Mouse (Mus musculus) heart, adult 18-20 months (tissue): ENCODE measurements around the gene Fam126a. TPM values are rescaled to one million over a fixed set of nuclear protein-coding genes. Genes with fewer than 3 reads are reported as not detected.
A peak's percentile ranks its signal among the peaks of the same experiment; 100 is the strongest.

Experiments used
- DNase-seq, 2 experiments: peaks; one replicate each; pipeline ENCODE4 v3.0.0; 2021 to 2022; ENCODE audit warnings: mixed read lengths in 1 of 2
- total RNA-seq, 2 experiments: library from RNA; stranded (reverse); gene quantifications; 2 replicates each; pipeline ENCODE4 v1.2.3; 2021

Gene Fam126a
- total RNA-seq, 2 experiments from 2014 or later = 37.3 to 42.2 TPM

DNA sequence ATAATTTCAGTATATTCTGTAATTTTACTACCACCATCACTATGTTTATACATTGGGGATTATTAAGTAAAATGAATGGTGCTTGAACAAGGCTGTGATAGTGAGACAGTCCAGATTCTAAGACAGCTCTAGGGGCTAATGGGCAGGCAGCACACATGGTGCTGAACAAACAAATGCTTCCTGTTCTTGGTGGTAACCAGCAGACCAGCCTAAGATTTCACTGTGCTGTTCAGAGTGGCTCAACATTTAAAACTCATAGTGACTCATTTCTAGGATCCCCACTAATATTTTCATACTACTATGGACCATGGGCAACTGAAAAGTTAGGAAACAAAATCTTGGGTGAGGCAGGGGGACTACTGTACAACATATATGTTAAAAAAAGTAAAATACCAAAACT lies 10.1 kb upstream of the Fam126a start:
- no peak for DNase-seq

DNA sequence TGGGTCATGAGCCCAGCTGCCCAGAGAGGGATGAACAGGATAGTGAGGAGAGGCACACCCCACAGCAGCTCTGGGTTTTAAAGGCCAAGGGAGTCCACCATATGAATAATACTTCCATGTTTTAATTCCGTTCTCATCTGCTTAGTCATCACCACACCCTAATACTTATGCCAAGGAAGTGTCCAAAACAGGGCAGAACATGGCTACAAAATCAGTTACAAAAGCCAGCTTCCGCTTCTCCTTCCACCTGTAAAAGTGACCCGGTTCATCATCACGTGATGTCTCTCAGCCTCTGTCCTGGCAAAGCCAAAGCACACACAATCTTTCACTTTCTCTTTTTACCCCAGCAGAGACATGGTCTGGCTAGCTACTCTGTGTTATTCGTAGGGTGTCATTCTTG lies 8.9 kb upstream of the Fam126a start:
- peak; percentile 61 to 82 for DNase-seq

DNA sequence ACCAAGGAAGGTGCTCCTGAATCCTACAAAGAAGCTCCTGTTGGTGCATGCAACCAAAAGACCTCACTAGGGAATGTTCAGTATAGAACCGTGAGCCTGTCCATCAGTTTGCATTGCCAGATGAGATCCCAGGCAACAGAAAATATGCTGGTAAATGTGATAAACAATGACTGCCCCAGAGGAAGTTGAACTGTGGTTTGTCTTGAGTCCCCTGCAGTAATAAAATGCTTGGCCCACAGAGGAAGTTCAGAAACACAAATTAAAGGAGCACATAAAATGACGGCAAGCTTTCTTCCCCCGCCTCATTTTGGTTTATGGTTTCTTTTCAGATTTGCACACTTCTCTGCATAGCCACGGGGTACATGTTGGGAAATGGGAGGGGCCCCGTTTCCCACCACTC lies 8.3 kb upstream of the Fam126a start:
- DNase-seq = no peak

DNA sequence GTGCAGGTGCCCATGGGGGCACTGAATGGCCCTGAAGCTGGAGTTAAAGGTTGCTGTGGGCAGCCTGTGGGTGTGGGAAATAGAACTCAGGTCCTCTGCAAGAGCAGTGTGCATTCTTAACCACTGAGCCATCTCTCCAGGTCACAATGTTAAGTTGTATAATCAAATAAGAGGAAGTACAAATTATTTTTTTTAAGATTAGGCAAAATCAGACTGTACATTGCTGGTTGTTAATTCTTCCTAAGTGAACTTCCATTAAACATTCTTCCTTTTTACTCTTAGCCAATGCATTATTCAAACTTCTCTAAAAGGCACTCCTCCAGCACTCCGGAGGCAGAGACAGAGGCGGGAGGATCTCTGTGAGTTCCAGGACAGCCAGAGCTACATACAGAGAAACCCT lies 7.7 kb upstream of the Fam126a start:
- DNase-seq = no peak

DNA sequence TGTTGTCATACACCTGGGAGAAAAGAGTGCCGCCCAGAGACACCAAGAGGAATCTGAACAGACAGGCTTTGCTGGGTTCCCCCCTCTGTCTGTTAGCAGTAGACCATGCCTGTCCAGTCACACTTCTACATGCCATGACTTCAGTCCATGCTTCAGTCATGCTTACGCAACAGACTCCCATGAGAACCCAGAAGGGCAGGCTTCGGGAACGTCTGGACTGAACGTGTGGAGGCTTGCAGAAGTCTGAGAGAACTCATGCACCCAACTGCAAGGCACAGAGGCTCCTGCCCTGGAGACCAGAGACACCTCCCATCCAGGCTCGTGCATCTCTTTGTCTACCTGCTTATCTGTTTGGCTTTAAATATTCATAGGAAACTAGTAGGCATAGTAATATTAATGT lies 6.2 kb upstream of the Fam126a start:
- DNase-seq = peak; percentile 47 to 53

DNA sequence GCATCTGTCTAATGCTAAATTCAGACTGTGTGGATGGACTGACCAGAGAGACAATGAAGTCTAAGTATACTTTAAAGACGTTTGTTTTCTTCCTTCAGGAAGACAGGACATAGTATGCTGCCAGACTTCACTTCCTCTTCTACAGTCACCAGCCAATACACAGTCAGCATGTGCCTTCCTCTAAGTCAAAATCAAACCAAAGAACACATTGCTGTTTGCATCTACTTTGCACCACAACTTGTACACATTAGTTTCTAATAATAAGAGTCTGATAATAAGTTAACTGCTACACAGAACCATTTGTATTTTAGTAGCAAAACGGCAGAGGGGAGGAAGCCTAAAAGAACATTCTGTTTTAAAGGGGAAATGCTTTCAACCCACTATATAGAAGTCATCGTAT lies 4.5 kb upstream of the Fam126a start:
- no peak for DNase-seq

DNA sequence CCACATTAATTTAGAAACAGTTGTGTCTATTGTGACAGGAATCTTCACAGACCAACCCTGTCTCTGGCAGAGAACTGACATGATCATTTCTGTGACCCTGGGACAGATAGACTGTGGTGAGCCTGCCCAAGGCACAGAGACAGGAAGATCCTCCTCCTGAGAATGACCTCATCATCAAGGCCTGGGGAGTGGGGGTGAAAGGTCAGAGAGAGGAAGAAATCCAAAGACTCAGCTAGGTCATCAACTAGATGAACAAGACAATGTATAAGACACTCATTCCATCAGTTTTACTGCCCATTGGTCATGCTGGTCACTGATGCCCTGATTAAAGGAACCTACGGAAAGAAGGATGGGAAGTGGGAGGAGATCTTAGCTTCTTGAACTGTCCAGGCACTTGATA lies 3.6 kb upstream of the Fam126a start:
- DNase-seq = no peak

DNA sequence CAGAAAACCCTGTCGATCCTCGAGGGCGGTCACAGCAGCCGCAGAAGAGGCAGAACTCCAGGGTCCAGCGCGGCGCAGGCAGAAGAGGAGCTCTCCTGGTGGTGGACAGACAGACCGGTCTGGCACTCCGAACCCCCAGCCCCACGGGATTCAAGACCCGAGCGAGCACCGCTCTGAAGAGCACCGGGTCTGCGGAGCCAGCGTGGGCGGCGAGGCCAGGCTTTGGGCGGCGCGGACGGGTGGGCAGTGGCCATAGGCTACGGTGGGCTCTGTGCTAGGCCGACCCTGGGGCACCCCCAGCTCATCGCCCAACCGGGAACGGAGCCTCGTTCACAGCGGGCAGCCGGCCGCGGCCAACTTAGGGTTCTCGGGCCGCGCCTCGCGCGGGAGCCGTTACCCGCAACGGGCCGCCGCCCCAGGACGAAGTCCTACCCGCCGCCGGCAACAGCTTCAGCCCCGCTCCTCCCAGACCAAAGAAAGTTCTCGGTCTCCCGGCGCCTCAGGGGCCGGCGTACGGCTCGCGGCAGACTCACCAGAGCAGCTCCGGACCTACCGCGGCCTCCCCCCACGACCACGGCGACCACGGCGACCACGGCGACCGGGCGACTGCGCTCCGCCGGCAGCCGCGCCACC lies 428 bp downstream of the Fam126a start:
- no peak for DNase-seq

DNA sequence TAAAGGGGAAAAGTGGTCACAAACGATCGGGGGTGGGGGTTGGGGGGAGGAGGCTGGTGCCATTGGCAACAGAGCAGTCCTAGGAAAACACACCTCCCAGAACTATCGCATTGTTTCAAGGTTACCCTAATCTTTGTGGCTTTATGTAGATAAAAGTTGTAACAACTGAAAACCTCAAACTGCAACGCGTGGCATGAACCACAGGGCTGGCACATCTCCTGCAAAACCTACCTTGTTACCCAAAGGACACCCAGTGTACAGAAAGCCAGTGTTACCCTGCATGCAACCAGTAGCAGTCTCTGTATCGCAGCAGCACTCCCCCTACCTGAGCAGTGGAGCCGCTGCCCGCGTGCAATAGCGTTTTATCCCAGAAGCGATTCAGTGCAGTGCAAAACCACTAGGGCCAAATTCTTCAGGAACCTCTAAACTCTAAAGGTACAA lies 1.1 kb downstream of the Fam126a start:
- DNase-seq = peak; percentile 51 to 62

DNA sequence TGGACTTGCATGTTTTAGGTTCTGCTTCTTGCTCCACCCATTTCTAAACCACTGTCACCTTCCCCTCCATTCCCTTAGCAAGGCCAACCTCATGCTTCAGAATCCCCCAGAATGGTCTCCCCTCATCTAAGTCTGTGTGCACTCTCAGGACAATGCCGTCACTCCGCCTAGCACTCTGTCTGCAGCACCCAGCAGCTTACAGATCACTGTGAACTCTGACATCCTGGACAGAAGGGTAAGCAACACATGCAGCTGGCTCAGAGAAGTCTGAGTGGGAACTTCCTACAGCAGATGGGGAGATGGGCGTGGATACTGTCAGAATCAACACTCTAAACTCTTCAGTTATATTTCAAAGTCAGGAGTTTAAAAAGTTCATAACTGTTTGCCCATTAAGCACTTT lies 5.5 kb downstream of the Fam126a start:
- no peak for DNase-seq

DNA sequence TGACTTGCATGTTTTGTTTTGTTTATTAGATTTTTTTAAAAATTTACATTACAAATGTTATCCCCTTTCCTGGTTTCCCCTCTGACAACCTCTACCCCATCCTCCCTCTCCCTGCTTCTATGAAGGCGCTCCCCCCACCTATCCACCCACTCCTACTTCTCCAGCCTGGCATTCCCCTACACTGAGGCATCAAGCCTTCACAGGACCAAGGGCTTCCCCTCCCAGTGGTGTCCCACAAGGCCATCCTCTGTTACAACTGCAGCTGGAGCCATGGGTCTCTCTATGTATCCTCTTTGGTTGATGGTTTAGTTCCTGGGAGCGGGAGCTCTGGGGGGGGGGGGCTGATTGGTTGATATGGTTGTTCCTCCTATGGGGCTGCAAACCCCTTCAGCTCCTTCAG lies 7.3 kb downstream of the Fam126a start:
- DNase-seq = no peak

DNA sequence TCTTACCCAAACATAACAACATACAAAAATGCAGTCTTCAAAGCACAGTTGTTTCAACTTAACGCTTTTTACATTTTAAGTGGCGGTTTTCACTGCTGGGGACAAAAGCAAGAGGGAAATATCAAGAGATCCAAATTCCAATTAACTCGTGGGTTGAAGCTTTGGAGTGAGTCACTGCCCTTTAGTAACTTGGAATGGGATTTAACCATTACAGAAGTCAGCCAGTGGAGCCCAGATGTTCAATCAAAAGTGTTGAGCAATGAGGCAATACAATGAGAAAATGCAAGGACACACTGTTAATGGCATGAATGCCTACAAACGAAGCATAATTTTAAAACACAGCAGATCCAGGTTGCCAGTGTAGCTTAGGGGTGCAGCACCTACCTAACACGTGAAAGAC lies 8.8 kb downstream of the Fam126a start:
- no peak for DNase-seq

DNA sequence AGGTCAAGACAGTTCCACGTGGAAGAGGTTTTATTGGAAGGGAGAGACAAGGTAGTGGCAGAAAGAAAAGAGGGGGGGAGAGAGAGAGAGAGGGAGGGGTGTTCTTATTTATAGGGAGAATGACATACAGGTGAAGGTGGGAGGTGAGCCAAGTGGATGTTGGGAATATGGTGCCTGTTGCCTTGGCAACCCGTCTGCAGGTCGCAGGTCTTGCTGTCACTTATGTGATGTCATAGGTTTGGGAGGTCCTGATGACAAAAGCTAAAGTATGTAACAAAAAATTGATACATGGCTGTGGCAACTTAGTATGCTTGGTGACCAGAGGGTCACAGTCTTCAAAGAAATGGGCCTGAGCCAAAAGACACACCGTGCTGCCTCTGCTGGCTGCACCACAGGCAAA lies 10.1 kb downstream of the Fam126a start:
- DNase-seq = no peak

DNA sequence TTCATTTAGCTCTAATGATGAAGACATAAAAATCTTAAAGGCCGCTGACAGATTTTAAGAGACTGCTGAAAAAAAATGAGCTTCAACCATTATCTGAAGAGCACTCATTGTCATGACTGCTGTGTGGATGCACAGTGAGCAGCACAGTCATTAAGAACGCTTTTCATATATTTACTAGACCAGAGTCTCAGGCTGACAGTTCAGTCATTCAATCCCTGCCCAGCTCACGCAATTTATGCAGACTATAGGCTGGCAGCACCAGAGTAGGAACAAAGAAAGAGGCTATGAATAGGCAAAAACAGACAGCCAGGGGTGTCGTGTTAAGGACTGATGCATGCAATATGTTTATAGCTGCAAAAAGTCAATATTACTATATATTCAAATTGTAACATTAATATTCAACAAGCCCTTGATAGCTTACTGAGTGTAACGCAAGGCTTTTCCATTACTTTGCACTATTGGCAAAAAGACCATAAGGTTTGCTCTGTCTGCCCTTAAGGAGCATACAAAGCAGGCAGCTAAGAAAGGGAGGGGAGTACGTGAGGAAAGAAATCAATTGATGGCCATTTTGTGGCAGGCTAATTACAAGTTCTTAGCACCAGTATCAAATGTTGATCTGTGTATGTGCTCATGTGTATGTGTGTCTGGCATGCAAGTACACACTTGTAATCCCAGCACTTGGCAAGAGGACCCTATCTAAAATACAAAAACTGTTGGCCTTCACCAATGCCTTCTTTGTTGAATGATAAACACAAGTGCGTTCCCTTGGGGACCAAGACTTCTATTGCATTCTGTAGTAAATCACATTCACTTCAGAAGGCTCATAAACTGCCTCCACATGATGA lies 10.9 kb downstream of the Fam126a start:
- DNase-seq = no peak

DNA sequence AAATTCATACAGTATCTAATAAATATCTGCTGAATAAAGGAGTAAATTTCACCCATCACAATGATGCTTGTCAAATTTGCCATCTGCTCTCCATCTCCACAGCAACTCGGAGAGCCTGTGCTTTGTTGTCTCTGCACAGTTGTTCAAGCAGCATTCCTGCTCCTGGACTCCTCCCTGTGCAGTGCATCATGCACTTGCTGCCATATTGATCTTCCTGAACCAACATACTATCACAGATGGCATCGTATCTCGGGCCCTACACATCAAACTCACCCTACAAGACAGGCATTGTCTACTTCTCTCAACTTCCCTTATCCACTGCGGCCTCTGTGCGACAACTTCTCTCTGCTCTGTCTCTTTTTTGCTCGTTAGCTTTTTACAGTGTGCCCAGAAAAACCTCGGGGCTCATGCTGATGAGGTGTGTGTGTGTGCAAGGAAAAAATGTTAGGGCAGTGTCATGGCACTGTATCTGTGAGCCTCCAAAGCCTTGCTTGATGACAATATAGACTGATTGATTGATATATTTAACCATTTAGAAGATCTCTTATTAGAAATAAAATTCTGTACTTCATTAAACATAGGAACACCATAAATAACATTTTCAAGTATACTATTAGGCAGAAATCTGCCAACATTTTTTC lies 11.7 kb downstream of the Fam126a start:
- no peak for DNase-seq

DNA sequence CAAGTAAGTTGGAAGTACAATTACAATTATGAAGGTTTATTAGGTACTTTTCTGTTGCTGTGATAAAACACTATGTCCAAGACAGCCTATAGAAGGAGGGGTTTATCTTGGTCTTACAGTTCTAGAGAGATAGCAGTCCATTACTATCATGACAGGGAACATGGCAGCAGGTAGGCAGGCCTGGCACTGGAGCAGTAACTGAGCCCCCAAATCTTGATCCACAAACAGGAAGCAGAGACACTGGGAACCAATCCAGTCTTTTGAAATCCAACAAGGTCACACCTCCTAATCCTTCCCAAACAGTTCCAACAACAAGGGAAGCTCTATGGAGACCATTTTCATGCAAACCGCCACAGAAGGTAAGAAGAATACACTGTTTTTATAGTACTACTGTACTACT lies 13.6 kb downstream of the Fam126a start:
- no peak for DNase-seq

DNA sequence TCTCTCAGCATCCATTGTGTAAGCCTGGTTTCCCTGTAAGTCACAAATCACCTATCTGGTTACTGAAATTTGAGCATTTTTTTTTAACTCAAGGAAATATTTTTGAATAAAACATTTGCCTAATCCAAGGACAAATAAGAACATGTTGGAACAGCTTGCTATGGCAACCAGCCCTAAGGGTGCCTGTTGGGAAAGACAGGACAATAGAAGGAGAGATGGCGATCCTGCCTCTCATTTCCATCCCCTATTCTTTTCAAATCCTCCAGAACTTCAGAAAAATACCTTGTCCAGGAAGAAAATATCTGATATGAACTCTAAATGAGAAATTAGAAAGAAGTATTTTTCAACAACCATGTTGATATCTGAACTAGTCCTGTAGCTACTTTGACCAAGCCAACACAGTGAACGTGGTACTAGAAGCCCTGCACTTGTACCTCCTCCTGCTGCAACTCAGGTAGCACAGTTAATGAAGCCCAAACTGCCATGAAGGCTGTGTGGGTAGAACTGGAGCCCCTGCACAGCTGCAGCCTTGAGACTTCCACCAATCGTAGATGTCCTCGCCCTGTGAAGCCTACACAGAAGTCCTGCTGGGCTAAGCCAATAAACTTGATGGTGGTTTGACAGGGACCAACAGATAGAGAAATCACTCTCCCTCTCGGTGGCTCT lies 17.0 kb downstream of the Fam126a start:
- DNase-seq = no peak

DNA sequence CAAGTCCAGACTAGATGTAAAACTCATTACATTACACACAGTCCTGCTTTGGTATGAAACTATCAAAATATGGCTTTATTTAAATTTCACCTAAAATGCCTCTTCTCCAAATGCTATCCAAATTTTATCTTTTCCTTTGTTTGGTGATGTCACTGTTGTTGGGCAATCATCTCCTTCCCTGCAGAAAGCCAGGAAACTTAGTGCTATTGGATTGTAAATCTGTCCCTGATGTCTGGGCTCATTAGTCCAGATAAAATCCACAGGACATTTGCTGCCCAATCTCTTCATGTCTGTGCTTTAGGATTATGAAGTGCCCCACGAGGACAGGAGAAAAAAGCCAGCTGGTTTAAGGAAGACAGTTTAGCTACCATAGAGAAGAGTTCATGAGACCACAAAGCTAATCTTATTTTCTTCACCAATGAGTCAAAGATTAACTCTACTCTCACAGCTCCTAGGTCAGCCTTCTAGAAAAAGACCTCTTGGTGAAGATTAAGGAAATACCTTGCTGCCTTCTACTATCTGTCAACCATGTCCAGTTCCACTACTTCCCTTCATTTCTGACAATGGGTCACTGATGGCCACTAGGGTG lies 31.3 kb downstream of the Fam126a start:
- no peak for DNase-seq

DNA sequence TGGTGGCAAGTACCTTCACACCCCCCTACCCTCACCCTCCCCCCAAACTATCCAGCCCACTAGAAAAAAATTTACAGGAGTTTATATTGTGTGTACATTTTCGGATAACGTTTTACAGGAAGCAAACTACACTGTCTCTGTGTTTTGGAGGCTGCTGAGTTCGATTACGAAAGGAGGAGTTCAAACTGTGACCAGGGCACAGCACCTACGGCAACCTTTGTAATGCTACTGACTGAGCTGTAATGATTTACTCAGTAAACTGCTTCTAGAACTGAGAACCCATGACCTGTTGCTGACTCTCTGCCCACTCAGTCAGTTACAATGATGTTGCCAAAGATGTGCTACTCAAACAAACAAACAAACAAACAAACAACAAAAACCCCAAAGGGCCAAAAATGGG lies 34.5 kb downstream of the Fam126a start:
- no peak for DNase-seq

DNA sequence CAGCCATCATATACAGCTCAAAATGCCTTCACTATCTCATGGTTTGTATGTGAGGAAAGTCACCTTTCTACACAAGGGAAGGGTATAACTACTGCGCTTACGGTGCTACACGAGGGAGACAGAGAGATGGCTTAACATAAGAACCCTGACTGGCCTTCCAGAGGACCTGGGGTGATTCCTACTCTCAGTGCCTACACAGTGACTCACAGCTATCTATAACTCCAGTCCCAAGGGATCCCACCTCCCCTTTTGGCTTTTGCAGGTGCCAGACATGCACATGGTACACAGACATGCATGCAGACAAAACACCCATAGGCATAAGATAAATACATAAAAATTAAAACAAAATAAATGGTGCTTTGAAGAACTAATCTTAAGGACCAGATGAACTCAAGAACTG lies 35.6 kb downstream of the Fam126a start:
- DNase-seq = no peak

DNA sequence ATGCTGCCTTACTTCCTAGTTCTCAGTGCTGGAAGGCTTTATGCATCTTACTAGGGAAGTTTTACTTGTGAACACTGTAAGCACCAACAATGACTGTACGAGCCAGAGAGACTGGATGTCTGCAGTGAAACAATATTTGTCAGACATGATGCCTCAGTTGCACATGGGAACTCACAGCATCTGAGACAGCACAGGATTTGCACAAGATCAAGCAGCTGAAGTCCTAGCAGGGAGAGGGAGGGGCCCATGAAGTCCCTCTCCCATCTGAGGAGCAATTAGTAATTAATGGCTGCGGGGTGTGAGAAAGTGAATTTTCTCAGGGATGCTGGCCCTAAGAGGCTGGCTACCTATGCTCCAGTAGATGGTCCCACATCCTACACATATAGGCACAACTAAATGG lies 36.3 kb downstream of the Fam126a start:
- DNase-seq = no peak

DNA sequence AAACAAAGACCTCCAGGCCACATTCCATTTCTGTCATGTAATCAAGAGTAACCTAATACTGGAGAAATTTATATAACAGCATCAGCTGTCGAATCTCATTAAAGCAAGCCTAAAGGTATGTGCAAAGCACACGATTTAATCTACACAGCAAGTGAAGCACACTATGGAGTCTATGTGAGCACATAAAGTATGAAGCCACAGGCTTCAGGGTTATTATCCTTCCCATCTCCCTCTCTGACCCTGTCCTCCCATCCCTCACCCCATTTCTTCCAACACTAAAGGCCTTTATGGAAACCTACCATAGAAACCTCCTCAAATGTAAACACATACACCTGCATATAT lies 37.0 kb downstream of the Fam126a start:
- no peak for DNase-seq
